Mouse (Mus musculus) brain, embryonic 14.5 days (tissue): ENCODE results near the gene Lrrc7. TPM values are rescaled to one million over a fixed set of nuclear protein-coding genes. Genes with fewer than 3 reads are reported as not detected.
A peak's percentile ranks its signal among the peaks of the same experiment; 100 is the strongest.
"Not testable (repeated sequence)": the region's sequence is repeated elsewhere in the genome, so short reads cannot be mapped to it uniquely, and the experiment has no call there.

Source experiments
- DNase-seq: peaks from one replicate; pipeline ENCODE4 v3.0.0-alpha.2; 2011; ENCODE audit warnings: low read depth
- CTCF ChIP-seq: fragments of 200-500 bp; IDR thresholded peaks from 2 replicates; pipeline ENCODE4 v1.5.1; 2012; ENCODE audit warnings: inconsistent platforms, mild to moderate bottlenecking, moderate library complexity, borderline replicate concordance; ENCODE audit not compliant: insufficient read depth, insufficient read length; ENCODE audit errors: extremely low read depth
- POLR2A ChIP-seq: fragments of 200-500 bp; IDR thresholded peaks from 2 replicates; pipeline ENCODE4 v1.6.1; 2012; ENCODE audit warnings: mild to moderate bottlenecking, inconsistent platforms, borderline replicate concordance; ENCODE audit not compliant: poor library complexity, insufficient read depth, insufficient read length, severe bottlenecking; ENCODE audit errors: extremely low read depth
- polyA plus RNA-seq: library from polyadenylated mRNA; depleted of rRNA; stranded (reverse); fragments of >200 nt; gene quantifications from 2 replicates; pipeline ENCODE4 v1.2.3, GENCODE M21; 2012

Gene Lrrc7
- polyA plus RNA-seq, 1 experiment = 9.5 TPM

DNA sequence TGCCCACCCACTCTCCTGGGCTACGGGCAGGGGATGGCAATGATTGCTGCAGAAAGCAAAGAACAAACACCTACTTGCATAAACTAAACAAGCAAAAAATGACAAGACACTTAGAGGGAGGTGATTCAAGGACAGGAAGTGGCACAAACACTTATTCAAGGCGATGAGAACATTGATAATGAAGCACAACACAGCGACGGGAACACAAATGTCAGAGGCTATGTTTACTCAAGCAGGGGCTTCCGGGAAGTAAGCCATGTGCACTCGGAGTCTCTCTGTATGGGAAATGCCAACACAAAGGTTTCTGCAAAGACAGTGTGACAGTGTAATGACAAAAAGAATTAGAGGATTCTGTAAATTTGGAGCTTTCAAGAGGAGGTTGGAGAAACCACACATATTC, 424.2 kb downstream of the Lrrc7 start:
- DNase-seq = no peak
- no peak for TF ChIP-seq CTCF
- no peak for TF ChIP-seq POLR2A

DNA sequence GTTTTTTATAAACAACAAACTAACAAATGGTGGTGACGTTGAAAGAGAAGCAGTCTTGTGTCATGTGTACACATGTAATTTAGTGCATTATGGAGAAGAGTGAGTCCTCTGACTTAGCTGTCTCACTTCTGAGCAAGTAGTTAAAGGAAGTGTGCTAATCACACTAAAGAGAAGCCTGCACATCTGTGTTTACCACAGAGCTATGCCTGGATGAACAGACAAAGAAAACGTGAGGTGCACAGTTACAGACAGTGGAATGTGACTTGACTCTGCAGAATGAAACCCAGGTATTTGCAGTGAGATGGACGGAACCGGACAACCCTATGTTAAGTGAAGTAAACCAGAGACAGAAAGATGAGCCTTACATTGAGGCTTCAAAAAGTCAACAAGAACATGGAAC, 430.3 kb downstream of the Lrrc7 start:
- DNase-seq = no peak
- no peak for TF ChIP-seq POLR2A

DNA sequence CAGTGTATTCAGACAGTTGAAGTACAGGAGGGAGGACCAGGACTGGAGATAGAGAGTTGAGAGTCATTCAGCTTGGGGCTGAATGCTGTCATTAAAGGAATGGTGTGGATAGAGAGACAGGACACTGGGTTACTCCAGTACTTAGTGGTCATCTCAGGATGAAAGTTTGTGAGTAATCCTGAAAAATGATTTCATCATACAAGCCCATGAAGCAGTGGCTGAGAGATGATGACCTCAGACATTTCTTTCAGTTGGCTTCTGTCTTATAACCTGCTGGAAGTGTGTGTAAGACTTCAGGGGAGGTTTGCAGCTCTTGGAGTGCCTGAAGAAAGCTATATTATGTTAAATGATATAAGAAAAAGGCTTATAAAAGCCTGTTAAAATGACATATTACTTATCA, 430.8 kb downstream of the Lrrc7 start:
- TF ChIP-seq POLR2A = no peak
- TF ChIP-seq CTCF = no peak
- DNase-seq = no peak

DNA sequence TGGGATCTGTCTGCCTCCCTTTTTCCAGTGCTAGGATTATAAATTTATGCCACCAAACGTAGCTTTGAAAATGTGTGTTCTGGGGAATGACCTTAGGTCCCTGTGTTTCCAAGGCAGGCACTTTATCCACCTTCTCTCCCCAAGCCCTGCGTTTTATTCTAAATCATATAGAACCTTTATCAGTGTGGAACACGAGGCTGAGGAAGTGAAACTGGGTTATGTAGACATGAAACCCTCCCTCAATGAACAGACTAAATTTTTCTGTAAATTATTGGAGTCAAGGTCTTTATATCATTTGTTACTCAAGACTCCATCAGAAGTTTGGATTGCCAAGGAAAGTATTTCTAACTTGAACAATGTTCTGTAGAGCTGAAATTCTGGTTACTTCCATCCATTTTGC, 439.1 kb downstream of the Lrrc7 start:
- TF ChIP-seq POLR2A = no peak
- TF ChIP-seq CTCF = no peak
- no peak for DNase-seq

DNA sequence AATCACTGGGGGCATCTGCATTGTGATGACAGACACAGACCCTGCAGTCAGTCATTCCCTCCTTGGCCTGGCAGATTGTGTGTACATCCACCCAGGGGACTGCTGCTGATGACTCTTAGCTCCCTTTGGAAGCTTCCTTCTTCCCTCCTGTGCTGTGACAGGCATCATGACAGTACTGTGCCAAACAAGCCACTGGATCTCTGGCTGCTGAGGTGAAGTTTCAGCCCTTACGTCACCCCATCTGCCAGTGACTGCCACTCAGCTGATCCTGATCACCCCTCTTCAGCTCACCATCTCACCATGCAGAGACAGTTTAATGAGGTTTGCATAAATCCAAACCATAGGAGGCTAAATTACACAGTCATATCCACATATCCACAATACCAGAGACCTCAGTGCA, 456.8 kb downstream of the Lrrc7 start:
- peak; percentile 11 for DNase-seq
- TF ChIP-seq POLR2A (no peak), CTCF (no peak)

DNA sequence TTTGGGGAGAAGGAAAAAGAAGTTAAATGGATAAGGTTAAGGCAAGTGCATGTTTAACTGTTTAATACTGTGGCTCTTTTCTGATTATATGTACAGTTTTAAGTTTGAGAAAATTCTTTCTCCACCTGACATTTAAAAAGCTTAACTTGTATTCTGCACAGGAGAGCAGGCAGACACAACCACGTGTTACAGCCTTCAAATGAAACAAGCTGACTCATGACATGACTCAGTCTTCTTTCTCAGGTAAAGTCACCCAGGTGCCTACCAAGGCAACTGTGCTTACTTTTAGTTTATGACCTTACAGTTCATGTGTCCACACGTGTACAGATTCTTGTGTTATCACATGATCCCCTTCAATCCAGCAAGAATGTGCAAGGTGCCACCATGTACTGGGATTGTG, 458.6 kb downstream of the Lrrc7 start:
- no peak for DNase-seq
- TF ChIP-seq POLR2A (no peak), CTCF (no peak)

DNA sequence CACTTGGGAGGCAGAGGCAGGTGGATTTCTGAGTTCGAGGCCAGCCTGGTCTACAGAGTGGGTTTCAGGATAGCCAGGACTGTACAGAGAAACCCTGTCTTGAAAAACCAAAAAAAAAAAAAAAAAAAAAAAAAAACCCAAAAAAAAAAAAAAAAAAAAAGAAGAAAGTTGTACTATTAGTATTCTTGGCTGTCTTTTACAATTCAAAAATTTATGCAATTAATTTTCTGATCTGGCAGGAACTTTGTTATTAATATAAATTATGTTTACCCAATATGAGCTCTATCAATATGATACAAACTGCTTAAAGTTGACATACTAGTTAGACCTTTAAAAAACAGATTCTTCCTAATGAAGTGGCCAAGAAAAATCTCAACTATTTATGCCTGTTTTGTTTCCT, 459.5 kb downstream of the Lrrc7 start:
- not testable (repeated sequence) for DNase-seq

DNA sequence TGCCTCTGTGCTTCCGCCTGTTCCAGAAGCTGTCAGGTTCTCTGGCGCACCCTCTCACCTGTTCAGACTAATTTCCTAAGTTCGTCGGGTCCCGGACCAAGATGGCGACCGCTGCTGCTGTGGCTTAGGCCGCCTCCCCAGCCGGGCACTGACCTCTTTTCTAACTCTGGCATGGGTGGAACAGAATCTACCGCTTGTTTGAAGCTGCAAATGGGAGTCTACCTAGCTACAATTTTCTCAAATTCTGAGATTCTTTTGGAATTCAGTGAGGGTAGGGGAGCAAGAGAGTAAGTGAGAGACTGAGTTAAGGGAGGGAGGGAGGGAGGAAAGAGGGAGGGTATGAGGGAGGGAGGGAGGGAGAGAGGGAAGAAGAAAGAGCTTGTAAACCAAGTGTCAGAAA, 460.0 kb downstream of the Lrrc7 start:
- DNase-seq = not testable (repeated sequence)

DNA sequence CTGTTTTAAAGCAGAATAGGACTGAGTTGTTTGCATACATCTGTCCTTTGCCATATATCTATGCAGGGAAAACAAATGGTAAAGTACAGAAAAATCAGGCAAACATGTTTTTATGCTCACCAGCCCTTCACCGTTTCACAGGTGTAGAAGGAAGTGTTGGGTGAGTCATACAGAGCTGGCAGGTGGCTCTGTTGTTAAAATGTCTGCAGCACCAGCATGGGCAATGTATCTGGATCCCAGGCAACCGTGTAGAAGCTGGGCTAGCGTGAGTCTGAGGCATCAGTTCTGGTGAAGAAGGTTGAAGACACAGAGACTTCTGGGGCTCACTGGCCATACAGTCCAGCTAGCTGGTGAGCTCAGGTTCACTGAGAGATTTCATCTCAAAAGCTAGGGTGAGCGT, 468.1 kb downstream of the Lrrc7 start:
- TF ChIP-seq CTCF (no peak), POLR2A (no peak)
- DNase-seq = no peak

DNA sequence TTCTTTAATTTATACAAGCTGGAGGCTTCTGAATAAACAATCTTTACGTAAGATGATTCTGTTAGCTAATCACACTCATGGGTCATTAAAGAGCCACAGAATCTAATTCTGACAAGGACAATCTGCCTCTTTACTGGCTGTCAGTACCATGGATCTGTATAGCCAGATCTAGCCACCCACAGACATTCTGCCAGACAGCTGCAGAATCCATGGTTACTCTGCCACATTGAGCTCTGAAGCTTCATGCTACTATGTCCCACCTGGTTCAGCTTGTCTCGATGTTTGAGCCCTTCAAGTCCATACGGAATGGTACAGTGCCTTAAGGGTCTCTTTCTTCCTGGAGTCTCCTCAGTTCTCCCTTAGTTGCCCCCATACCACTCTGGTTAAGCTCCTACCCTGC, 470.4 kb downstream of the Lrrc7 start:
- no peak for DNase-seq
- TF ChIP-seq POLR2A (no peak), CTCF (no peak)

DNA sequence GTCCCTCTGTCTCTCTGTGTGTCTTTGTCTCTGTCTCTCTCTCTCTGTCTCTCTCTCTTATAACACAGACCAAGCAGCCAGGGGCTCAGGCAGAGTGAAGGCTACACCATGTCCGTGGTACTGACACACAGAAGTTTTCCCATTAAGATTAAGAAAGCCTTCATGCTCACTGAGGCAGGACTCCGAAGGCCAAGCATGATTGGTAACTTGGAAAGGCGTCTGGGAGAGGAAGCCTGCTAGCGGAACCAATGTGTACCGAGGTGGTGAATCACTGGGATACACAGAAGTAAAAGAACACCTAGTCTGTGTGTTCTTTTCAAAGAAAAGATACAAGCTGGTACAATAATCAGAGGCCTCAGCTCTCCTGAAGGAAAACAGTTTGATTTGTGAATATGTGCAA, 484.2 kb downstream of the Lrrc7 start:
- no peak for DNase-seq
- no peak for TF ChIP-seq CTCF
- TF ChIP-seq POLR2A = no peak

DNA sequence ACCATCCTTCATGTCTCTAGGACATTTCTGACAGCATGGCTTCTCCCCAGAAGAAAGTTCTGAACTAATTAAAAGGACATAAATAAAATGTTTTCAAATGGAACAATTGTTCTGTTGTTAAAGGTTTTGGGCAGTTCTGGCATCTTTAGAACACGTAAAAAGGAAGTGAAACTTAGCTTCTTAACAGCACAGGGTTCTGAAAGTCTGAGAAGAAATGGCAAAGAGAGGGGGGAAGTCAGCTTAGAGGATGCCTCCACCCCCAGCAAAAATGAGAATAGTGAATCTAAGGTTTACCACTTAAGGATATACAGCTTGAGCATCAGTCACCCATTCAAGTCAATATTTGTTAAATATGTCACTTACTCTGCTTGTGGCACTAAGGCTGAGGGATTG, 484.6 kb downstream of the Lrrc7 start:
- no peak for DNase-seq
- no peak for TF ChIP-seq POLR2A
- TF ChIP-seq CTCF = no peak

DNA sequence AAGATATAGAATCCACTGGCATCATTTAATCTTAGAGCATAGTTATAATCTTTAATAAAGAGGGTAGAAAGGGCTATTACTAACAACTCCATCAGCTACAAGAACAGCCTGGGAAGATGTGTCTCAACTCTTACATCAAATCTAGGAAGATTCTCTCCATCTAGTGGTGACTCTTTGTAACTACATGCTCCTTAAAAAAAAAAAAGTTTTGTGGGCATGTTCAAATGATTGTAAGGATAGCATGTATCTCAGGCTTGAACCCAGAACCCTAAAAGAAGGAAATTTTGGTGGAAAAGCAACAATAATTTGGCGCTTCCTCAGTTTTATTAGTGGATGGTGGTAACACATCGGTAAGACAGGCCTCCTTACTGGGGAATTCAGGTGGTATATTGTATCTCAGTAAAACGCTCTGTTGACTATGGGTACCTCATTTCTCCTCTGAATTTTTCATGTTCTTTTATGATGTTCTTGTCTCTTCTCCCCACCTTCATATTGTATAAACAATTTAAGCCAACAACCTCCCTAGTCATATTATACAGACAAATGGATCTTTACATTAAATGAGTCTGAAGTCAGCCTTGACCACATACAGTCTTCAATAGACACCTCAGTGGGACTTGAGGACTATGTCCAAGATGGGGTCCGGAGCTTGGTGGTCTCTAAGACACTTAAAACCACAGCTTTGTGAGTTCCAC, 485.2 kb downstream of the Lrrc7 start:
- DNase-seq = peak; percentile 66
- TF ChIP-seq POLR2A = no peak
- TF ChIP-seq CTCF = no peak
